Mouse (Mus musculus) activated CD4-positive, CD25-positive, alpha-beta regulatory T cell, adult 9 weeks (primary cell): ENCODE results near the gene Sh3bp1. TPM values are rescaled to one million over a fixed set of nuclear protein-coding genes. Genes with fewer than 3 reads are reported as not detected.

Experiments used
- polyA plus RNA-seq: library from polyadenylated mRNA; unstranded; fragments of 100-300 nt; shearing (Covaris generic); gene quantifications from one replicate; pipeline ENCODE4 v1.2.1, GENCODE M21; 2017

Gene Sh3bp1
- 221 TPM for polyA plus RNA-seq

DNA sequence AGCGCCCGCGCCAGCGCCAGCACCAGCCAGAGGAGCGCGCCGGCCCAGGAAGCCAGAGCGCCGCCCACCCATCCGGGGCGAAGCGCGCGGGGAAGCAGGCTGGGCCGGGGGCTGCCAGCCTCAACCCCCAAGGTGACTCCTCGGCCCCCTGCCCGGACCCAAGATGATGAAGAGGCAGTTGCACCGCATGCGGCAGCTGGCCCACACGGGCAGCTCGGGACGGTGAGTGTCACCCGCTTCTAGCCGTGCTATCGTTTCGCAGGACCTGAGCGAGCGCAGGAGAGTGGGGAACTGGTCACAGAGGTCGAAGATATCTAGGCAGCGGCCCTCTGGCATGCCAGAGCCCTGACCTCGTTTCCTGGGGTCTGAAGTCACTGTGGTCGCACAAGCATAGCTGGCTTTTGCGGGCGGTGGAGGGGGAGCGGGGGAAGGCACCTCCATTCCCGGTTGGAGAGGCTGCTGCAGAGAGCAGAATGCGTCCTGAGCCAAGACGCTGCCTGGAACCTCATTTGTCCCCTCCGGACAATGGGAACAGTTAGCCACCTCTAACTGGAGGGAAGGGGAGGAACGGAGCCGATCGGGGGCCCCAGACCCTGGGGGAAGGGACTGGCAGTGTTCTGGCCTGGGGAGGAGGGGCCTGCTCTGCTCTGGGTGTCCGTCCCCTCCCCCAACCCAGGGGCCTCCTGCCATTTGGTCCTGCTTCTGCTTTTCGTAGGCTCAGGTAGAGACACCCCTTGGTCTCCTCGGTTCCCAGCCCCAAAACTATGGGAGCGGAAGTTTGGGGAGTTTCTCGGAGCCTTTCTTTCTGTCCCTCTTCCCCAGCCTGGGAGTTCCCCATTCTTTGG is at the start of gene Sh3bp1:
TSS of gene Sh3bp1 (plus strand) at position 29 of the 845 bp plus-strand sequence.

DNA sequence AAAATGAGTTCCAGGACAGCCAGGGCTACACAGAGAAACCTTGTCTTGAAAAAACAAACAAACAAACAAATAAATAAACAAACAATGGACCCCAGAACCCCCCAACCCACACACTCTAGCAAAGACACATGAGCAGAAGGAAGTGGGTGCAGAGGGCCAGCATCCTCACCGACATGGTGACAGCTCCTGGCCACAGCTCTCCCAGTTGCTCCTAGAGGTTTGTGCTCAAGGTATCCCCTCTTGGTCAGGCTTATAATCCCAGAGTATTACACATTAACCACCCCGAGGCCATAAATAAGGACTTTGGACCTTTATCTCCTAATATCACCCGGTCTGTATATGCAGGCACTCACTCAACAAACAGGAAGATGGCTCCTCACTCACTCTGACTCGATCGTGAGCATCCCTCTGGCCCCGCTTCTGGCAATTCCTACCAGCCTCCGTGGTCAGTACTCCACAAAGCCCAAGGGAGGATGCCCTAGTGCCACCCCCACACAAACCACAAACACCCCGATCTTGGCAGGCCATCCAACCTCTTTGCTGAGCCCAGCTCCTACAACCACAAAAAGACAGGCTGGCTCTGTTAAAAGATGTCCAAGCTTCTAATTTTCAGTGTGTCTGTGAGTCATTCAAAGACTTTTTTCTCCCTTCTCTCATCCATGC is 44.1 kb upstream of the Sh3bp1 start, which contains the start of gene Lgals2:
TSS of gene Lgals2 (minus strand) at position 227 of the 663 bp plus-strand sequence.

DNA sequence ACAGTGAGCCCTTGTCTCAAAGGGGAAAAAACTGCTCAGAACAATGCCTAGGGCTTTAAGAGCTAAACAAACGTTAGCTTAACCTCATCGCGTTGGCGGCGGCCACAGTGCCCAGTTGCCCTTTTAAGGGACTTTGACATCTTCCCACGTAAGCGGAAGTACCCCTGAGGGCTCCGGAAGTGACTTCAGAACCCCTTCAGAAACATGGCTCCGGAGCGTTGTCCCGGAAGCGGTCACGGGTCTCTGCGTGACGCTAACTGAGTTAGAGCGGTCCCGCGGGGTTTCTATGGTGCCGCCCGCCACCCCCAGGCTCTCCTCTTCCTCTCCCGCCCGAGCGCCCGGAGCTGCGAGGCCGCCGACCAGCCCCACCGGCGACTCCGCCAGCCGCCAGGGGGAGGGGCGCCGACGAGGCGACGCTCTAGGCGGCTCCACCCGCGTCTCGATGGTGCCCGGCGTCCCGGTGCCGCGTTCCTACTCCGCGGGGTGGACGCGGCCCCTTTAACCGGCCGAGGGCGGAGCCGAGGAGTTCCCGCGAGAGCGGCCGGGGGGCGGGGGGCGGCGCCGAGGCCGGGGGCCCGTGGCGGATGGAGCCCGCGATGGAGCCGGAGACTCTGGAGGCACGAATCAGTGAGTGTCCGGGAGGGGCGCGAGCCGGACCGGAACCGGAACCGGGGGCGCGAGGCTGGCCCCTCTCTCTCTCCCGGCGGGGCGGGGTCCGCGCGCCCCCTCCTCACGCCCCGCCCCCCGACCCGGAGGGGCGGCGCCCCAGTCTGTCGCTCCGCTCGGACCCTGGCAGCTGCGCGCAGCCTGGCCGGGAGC is 22.4 kb upstream of the Sh3bp1 start, which contains the start of gene Gga1:
TSS of gene Gga1 (plus strand) at position 200 of the 819 bp plus-strand sequence.

DNA sequence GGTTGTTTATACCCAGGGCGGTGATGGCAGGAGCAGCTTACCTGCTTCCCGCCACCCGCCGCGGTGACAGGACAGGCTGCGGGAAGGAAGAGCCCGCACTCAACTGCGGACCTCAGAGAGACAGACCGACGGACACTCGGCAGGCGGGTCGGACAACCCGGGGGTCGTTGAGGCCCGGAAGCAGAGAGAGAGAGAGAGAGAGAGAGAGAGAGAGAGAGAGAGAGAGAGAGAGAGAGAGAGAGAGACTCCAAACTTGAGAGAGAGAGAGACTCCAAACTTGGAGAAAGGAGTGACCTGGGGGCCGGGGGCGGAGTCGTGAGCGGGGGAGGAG is 194 bp upstream of the Sh3bp1 start, which contains the start of gene Gm49510:
TSS of gene Gm49510 (plus strand) at position 259 of the 331 bp plus-strand sequence.

DNA sequence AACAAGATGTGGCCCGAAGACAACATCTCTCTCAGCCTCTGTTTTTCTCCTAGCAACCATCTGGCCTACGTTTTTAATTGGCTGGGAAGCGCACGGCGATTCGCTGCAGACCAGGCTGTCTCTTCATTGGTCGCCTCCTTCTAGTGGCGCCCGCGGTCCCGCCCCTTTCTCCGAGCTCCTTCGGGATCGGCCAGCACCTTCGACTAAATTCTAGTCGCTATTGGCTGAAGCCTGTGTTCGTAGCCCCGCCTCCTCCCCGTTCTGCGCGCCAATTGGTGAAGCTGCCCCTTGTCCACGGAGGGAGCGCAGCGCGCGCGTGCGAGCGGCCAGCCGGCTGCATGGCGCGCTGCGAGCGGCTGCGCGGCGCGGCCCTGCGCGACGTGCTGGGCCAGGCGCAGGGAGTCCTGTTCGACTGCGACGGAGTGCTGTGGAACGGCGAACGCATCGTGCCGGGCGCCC is 14.1 kb downstream of the Sh3bp1 start, which contains the start of gene Pdxp:
TSS of gene Pdxp (plus strand) at position 288 of the 459 bp plus-strand sequence.

DNA sequence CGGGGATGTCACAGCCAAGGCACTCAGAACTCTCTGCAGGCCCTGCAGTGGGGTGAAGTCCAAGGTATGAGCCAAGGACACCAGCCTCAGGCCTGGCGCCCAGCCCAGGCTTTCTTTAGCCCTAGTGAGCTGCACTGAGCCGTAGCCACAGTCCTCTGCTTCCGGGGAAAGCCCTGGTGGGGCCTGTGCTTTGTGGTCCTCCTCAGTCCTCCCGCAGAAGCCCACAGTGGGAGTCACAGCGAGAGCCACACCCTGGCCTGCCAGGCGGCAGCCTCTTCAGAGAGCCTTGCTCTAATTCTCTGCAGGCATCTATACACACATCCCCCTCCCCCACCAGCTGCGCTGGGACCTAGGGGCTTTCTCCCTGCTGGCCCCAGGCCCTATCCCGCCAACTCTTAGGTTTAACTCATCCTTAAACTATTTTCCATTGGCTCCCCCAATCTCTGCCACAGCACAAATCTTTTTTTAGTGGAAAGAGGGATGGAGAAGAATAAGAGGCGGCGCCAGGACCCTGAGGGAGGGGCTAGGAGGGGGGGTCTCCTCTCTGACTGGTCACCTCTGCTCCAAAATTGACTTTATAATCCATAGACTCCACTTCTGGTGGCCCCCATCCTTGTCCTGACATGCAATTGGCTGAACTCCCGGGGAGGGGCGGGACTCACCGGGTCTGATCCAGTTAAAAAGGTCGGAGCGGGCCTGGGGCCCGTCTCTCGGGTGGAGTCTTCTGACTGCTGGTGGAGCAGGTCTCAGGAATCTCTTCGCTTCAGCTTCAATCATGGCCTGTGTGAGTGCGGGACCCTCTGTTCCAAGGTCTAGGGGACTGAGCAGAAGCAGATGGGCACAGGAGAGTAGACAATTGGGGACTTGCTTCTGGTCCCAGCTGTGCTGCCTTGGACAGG is 26.7 kb downstream of the Sh3bp1 start, which contains the start of gene Lgals1:
TSS of gene Lgals1 (plus strand) at position 705 of the 899 bp plus-strand sequence.

DNA sequence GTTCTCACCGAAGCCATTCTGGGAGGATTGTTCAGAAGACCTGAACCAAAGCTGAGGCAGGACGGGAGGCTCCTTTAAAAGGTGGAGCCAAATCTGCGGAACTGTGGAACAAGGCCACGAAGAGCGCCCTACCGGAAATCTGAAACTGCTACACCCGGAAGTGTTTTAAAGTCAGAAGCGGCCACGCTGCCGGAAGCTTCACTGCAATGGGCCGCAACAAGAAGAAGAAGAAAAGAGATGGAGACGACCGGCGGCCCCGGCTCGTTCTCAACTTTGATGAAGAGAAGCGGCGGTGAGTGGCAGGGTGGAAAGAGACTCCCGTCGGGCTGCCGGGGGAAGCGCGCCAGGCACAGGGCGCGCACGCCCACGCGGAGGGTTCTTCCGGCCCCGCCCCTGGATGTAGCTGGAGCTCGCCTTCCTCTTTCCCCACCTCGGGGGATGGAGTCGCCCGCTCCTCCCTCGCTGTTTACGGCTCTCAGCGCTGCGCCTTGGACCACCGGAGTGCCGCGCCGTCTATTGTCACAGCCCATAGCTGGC is 35.3 kb downstream of the Sh3bp1 start, which contains the start of gene Nol12:
TSS of gene Nol12 (plus strand) at position 150 of the 537 bp plus-strand sequence.

DNA sequence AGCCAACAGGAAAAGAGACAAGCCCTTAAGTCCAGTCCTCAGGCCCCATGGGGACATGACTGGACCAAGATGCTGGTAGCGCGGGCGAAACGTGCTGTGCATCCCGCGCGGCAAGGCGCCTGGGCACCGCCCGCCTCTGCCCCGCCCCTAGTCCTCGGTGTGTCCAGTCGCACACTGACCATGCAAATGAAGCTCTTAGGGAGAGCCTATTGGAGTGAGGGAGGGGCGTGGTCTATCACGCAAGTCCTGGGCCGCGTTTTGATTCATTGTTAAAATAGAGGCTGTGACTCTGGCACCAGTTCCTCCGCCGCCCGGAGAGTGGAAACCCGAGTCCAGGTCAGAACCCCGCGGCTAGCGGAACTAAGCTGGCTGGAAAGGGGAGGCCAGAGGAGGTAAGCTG is 48.1 kb downstream of the Sh3bp1 start, which contains the start of gene Triobp:
TSS of gene Triobp (plus strand) at position 68 of the 400 bp plus-strand sequence.

Other genes starting within 250 kb of the Sh3bp1 start
- gene Elfn2, start 181.0 kb upstream of the Sh3bp1 start, polyA plus RNA-seq: not detected
- 158 TPM for gene Mfng, start 126.3 kb upstream of the Sh3bp1 start, polyA plus RNA-seq
- gene Card10, start 96.7 kb upstream of the Sh3bp1 start, polyA plus RNA-seq: 0.09 TPM
- 0.11 TPM for gene Cdc42ep1, start 57.1 kb upstream of the Sh3bp1 start, polyA plus RNA-seq
- gene Lgals2, start 44.2 kb upstream of the Sh3bp1 start, polyA plus RNA-seq: not detected
- gene Gga1, start 22.6 kb upstream of the Sh3bp1 start, polyA plus RNA-seq: 56.7 TPM
- gene Gm49510, start 101 bp upstream of the Sh3bp1 start, polyA plus RNA-seq: 0.60 TPM
- gene Pdxp, start 14.2 kb downstream of the Sh3bp1 start, polyA plus RNA-seq: 1.4 TPM
- 729 TPM for gene Lgals1, start 27.0 kb downstream of the Sh3bp1 start, polyA plus RNA-seq
- 61.5 TPM for gene Nol12, start 35.2 kb downstream of the Sh3bp1 start, polyA plus RNA-seq
- 85.6 TPM for gene Triobp, start 48.0 kb downstream of the Sh3bp1 start, polyA plus RNA-seq
- gene H1f0, start 128.7 kb downstream of the Sh3bp1 start, polyA plus RNA-seq: 54.6 TPM
- gene Galr3, start 142.1 kb downstream of the Sh3bp1 start, polyA plus RNA-seq: not detected
- 8.9 TPM for gene Ankrd54, start 163.1 kb downstream of the Sh3bp1 start, polyA plus RNA-seq
- gene Eif3l, start 175.4 kb downstream of the Sh3bp1 start, polyA plus RNA-seq: 185 TPM
- 24.9 TPM for gene Micall1, start 209.1 kb downstream of the Sh3bp1 start, polyA plus RNA-seq
- gene Polr2f, start 241.2 kb downstream of the Sh3bp1 start, polyA plus RNA-seq: 170 TPM
- 2.3 TPM for gene 1700088E04Rik, start 241.5 kb downstream of the Sh3bp1 start, polyA plus RNA-seq